Mouse (Mus musculus) ES-E14 (cell line): ENCODE results near the gene Rccd1.

Experiments
- CHD2 ChIP-seq: IDR thresholded peaks from 2 replicates; pipeline ENCODE4 v1.6.1; 2014; ENCODE audit warnings: mild to moderate bottlenecking, low read depth, low read length, inconsistent platforms
- ZC3H11A ChIP-seq: IDR thresholded peaks from 2 replicates; pipeline ENCODE4 v1.6.1; 2012; ENCODE audit warnings: low read depth, mild to moderate bottlenecking, inconsistent platforms, low read length, borderline replicate concordance
- ZNF384 ChIP-seq: IDR thresholded peaks from 2 replicates; pipeline ENCODE4 v1.6.1; 2012; ENCODE audit warnings: low read depth, low read length, inconsistent platforms

DNA sequence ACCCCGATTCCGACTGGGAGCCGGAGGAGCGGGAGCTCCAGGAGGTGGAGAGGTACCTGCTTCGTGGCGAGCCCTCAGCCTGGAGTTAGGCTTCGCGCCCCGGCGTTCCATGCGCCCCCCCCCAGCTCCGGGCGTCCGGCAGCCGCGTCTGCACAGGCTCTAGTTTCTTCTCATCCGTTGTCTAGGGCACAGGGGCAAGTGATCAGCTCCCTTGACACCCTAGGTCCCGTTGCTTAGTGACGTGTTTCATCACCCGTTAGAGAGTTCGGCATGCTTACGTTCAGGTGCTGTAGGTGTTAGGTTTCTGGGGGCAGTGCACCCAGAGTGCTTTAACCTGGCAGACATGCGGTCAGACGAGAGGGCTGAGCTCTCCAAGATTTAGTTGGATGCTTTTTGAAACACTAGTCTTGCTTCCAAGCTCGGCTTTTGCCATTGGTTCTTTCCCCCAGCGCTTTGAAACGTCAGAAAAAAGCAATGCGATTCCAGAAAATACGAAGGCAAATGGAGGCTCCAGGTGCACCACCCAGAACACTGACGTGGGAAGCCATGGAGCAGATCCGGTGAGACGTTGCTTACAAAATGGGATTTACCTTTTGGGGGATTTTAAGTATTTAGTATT, 62.8 kb downstream of the Rccd1 start:
- TF ChIP-seq CHD2 = no peak
- TF ChIP-seq ZC3H11A = no peak
- no peak for TF ChIP-seq ZNF384
